Mouse (Mus musculus) left cerebral cortex, adult 2 months (tissue): ENCODE results near the gene Wwox. TPM values are rescaled to one million over a fixed set of nuclear protein-coding genes. Genes with fewer than 3 reads are reported as not detected.

Experiments used
- DNase-seq, 2 experiments: peaks; one replicate each; pipeline ENCODE4 v3.0.0; 2021 to 2022; ENCODE audit warnings: low spot score in 2 of 2, mixed read lengths in 1 of 2; ENCODE audit errors: extremely low spot score in 1 of 2
- H3K27ac ChIP-seq: fragments of 200-600 bp; 2 replicates; pipeline ENCODE4 v1.8.1; 2022
- H3K4me3 ChIP-seq: fragments of 200-600 bp; 2 replicates; pipeline ENCODE4 v1.8.1; 2022
- CTCF ChIP-seq: fragments of 200-600 bp; IDR thresholded peaks from 2 replicates; pipeline ENCODE4 v1.8.1; 2022; ENCODE audit warnings: antibody characterized with exemption, mild to moderate bottlenecking, moderate library complexity
- intact Hi-C: fragments of 180-260 bp; cut with DNase I; formaldehyde crosslinking; loops from one replicate; pipeline ENCODE4 v1.15.1; 2025
- long read RNA-seq, 2 experiments: library from polyadenylated mRNA; stranded (forward); transcript quantifications; one replicate each; pipeline ENCODE4 v2.0.0; 2021; ENCODE audit warnings: borderline mapping rate in 2 of 2
- total RNA-seq, 2 experiments: library from RNA; stranded (reverse); gene quantifications; 2 replicates each; pipeline ENCODE4 v1.2.3; 2021

The Wwox gene
- 10 to 100 TPM; 16.7 to 17.6 TPM for total RNA-seq
- long read RNA-seq, experiment 1, partial matches to known transcripts: 0 of 10 reads
- long read RNA-seq, experiment 1, other reads (novel, unspliced or antisense): 8 of 10 reads
- long read RNA-seq, experiment 2, partial matches to known transcripts: 0 of 6 reads
- long read RNA-seq, experiment 2, other reads (novel, unspliced or antisense): 5 of 6 reads

- TF ChIP-seq CTCF: peak; percentile 83
- DNase-seq: peak; percentile 100
- Histone ChIP-seq H3K27ac (peak within 1 kb of the TSS; percentile 85), H3K4me3 (peak within 1 kb of the TSS; percentile 72)
- intact Hi-C loops: loop anchor here (2.0 to 10.0 kb wide), 2 partner anchors 359 to 455 kb away; no protein-coding TSS in a partner anchor
Measured at GRCm38 (mm10) chr8:114439334-114440204, at the start of gene Wwox. Gene Wwox, plus strand, starts transcription at chr8:114439655.

DNA sequence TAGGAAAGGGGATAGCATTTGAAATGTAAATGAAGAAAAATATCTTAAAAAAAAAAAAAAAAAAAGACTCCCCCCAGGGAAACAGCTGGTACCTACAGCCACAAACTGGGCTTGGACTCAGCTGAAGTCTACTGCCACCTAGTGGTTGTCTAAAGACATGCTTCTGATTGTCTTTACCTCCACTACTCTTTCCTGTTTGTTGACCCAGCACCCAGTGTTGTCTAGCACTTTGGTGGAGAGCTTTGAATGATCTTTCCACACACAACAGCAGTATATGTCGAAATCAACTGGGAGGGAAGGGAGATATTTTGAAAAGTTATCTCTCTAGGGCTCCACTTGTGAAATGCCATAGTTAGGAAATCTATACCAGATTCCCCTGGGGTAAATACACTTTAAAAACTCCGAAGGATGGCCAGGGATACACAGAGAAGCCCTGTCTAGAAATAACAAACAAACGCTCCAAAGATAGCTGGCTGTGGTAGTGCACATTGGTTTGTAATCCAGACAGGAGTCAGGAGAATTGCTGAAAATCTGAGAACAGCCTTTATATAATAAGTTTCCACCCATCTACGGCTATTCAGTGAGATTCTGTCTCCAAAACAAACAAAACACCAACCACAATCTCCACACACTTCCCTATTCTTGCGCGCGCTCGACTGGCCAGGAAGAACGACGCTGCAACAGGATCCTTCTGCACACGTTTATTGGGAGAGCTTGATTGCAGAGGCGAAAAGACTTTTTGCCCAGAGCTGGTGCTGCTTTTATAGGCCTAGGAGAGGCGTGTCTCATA is 48.8 kb upstream of the Wwox start:
- DNase-seq: no peak

GRCm38 (mm10) chr8:114398326-114398725 is 41.1 kb upstream of the Wwox start:
- intact Hi-C loops: no loop called here
- DNase-seq: no peak
- no peak overlapping the region for H3K27ac ChIP-seq
- no peak overlapping the region for H3K4me3 ChIP-seq
- no peak for TF ChIP-seq CTCF

More for the DNA sequence above, 48.8 kb upstream of the Wwox start:
- intact Hi-C loops: no loop called here
- no peak overlapping the region for H3K4me3 ChIP-seq
- H3K27ac ChIP-seq: no peak overlapping the region
- TF ChIP-seq CTCF: peak; percentile 62

DNA sequence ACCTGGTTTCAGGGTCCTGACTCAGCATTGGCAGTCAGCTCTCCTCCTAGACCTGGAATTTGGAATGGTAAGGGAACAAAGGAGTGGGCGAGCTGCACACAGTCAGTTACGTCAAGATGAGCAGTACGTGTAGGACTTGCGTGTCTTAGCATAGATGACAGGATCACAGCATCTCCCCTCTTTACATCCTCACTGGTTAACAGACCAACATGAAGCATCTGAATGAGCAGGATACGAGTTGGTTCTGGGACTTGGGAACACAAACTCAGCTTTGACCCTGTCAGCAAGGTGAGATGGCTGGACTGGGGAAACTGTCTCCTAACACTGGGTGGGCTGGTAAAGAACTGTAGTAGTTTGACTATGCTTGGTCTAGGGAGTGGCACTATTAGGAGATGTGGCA is 40.2 kb upstream of the Wwox start:
- no peak overlapping the region for H3K27ac ChIP-seq
- no peak for TF ChIP-seq CTCF
- no peak for DNase-seq
- H3K4me3 ChIP-seq: no peak overlapping the region
- intact Hi-C loops: no loop called here

DNA sequence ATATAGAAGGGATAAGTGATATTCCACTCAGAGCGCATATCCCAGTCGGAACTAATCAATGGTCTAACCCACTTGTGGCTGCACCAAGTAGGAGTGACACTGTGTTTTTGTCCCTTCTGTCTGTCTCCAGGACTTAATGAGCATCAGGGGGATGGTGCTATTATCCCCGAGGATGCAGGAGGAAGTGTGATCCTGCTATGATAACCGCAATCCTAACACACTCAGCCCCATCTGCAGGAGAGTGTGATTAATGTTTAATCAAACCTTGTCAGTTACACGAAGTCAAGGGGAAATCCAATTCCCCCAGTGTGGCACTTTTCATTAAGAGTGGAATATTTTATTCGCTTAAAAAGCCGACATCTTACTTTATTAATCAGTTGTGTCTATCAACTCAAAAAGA is 37.8 kb upstream of the Wwox start:
- Histone ChIP-seq H3K27ac (no peak overlapping the region), H3K4me3 (no peak overlapping the region)
- DNase-seq: no peak
- intact Hi-C loops: no loop called here
- TF ChIP-seq CTCF: no peak

DNA sequence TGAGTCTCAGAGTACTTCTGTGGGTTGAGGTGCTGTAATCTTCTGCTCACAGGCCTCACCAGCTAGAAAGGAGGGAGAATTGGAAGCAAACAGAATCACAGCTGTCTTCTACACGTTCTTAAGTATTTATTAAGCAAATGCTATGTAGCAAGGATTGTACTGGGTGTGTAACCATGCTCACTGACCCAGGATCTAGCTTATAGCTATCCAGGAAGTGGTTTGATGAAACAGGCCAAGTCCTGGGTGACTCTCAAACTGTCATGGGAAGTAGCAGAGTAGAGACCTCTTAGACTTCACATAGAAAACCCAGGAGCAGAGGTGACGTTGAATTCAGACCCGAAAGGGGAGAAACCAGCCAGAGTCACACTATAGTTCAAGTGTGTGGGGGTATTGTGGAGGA is 28.0 kb upstream of the Wwox start:
- intact Hi-C loops: no loop called here
- TF ChIP-seq CTCF: no peak
- Histone ChIP-seq H3K27ac (no peak overlapping the region), H3K4me3 (no peak overlapping the region)
- no peak for DNase-seq

DNA sequence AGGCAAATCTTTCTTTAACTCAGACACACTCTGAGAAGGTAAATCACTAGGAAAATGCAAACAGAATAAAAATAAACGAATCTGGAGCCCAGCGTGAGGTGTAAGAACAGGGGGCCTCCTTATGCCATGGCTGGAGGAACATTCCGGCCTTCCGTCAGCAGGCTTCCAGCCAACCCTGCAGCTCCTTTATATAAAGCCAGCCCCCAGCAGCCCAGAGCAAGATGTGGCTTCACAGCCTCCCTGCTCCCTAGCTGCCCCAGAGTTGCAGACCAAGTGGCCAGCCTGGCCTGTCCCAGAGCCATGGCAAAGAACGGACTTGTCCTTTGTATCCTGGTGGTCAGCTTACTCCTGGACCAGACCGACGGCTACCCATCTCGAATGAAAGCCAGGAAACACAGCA is 21.7 kb upstream of the Wwox start, which contains the start of gene Clec3a:
Gene Clec3a (plus strand): TSS at position 301 of the 400 bp plus-strand sequence.
- H3K27ac ChIP-seq: no peak within 1 kb of the TSS
- DNase-seq: no peak
- intact Hi-C loops: no loop called here
- no peak within 1 kb of the TSS for H3K4me3 ChIP-seq
- no peak for TF ChIP-seq CTCF

- Histone ChIP-seq H3K27ac (no peak overlapping the region), H3K4me3 (no peak overlapping the region)
- intact Hi-C loops: no loop called here
- no peak for DNase-seq
- no peak for TF ChIP-seq CTCF
Measured at GRCm38 (mm10) chr8:114418486-114418885, 21.0 kb upstream of the Wwox start.

- H3K27ac ChIP-seq: no peak overlapping the region
- no peak for TF ChIP-seq CTCF
- DNase-seq: no peak
- intact Hi-C loops: no loop called here
- H3K4me3 ChIP-seq: no peak overlapping the region
Measured at GRCm38 (mm10) chr8:114418904-114419303, 20.6 kb upstream of the Wwox start.

DNA sequence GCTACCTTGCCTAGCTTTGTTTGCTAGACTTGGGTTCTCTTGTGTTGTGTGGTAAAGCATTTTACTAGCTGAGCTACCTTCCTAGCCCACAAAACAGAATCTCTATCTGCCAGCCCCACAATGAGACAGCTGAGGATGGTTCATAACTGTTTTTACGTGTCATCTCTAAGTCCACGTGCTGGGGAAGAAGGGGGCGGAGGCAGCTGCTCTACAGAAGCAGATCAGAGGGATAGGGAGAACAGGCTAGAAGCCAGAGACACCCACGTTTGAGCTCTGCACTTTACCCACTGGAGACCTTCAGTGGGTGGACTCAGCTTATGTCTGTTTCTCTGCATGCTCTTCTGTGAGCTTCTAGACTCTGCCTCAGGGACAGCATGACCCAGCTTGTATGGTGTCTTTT is 17.9 kb upstream of the Wwox start:
- Histone ChIP-seq H3K27ac (no peak overlapping the region), H3K4me3 (no peak overlapping the region)
- TF ChIP-seq CTCF: no peak
- intact Hi-C loops: no loop called here
- DNase-seq: peak; percentile 26 to 27

DNA sequence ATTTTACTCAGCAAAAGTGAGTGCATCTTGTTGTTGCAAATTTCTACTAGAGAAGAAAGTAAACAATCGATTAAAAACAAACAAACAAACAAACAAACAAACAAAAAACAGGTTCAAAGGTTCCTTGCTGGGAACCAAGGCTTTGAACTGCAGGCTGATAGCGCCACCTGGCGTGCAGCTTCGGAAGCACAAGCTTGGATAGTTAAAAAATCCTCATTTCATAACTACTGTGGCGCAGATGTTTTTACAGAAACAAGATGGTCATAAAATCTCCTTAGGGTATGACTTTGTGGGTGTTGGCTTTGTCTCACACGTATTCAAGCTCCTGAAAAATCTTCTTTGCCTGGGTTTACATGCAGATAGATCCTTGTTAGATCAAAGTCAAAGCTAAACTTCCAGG is 1.2 kb upstream of the Wwox start:
- peak; percentile 43 to 62 for DNase-seq
- peak; percentile 91 for TF ChIP-seq CTCF
- Histone ChIP-seq H3K4me3 (no peak overlapping the region), H3K27ac (no peak overlapping the region)
- intact Hi-C loops: loop anchor here (1.0 to 10.0 kb wide), 4 partner anchors 357 to 774 kb away; no protein-coding TSS in a partner anchor

- Histone ChIP-seq H3K4me3 (peak overlapping the region; percentile 72), H3K27ac (no peak overlapping the region; the same call in 1 of the 2 replicates)
- intact Hi-C loops: no loop called here
- TF ChIP-seq CTCF: no peak; the same call in 1 of the 2 replicates
- DNase-seq: no peak
Measured at GRCm38 (mm10) chr8:114440205-114440589, 742 bp downstream of the Wwox start.
